Mouse (Mus musculus): ENCODE results near the gene Rbm47. TPM values are rescaled to one million over a fixed set of nuclear protein-coding genes. Genes with fewer than 3 reads are reported as not detected.

Gene Rbm47
- total RNA-seq, 2 experiments from 2014 or later = 0.71 to 3.8 TPM

DNA sequence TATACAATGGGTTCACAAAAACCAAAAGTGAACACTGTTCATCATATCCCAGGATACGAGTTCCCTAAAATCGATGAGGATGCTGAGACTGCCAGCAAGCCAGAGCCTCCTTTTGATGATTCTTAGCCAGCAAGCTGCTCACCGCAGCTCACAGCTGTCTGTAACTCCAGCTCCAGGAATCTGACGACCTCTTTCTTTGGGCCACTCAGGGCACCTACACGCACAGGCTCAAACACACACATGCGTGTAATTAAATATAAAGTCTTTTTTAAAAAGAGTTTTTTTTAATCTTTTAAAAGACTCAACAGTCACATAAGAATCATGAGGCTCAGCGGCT, 103.8 kb downstream of the Rbm47 start:
- DNase-seq (ENCODE audit: low spot score in 2 of 2) = no peak

- no peak for DNase-seq (ENCODE audit: low spot score in 2 of 2)
Measured at GRCm38 (mm10) chr5:66068068-66068920, 104.6 kb downstream of the Rbm47 start.

DNA sequence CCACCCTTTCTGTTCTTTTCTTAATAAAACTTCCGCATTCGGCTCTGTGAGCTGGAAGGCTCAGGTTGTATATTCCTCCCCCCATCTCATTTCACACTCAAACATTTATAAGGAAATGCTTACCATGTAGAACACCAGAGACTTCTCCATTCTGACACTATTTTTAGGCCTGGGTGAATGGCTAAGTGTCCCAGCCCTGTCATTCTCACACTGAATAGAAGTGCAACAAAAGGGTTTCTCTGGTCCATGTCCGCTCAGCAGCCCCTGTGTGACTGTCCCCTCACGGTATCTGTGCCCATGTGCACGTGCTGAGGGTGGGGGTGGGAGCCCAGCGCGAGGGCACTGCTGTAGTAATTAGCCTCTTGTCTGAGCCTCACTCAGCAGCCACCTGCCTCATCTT, 105.7 kb downstream of the Rbm47 start:
- DNase-seq (ENCODE audit: low spot score in 2 of 2) = no peak

- DNase-seq (ENCODE audit: low spot score in 2 of 2) = no peak
Measured at GRCm38 (mm10) chr5:66062930-66063220, 110.0 kb downstream of the Rbm47 start.

GRCm38 (mm10) chr5:66062046-66062929, 110.6 kb downstream of the Rbm47 start:
- DNase-seq (ENCODE audit: low spot score in 2 of 2) = no peak

GRCm38 (mm10) chr5:66061667-66062045, 111.3 kb downstream of the Rbm47 start:
- no peak for DNase-seq (ENCODE audit: low spot score in 2 of 2)

DNA sequence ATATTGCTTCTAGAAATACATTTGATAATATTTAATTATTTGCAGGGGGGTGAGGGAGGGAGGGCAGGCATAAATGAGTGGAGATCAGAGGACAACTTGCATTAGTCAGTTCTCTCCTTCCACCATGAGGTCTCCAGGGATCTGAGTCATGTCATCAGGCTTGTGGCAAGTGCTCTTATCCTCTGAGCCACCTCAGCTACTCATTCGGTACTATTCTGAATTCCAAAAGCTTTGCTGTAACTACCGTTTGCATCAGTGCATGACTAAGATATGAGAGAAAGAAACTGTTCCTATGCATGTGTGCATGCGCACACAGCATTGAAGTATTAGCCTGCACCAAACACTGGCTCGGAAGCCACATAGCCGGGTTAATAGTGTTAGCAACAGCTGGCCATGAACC, 114.1 kb downstream of the Rbm47 start:
- DNase-seq (ENCODE audit: low spot score in 2 of 2) = no peak

DNA sequence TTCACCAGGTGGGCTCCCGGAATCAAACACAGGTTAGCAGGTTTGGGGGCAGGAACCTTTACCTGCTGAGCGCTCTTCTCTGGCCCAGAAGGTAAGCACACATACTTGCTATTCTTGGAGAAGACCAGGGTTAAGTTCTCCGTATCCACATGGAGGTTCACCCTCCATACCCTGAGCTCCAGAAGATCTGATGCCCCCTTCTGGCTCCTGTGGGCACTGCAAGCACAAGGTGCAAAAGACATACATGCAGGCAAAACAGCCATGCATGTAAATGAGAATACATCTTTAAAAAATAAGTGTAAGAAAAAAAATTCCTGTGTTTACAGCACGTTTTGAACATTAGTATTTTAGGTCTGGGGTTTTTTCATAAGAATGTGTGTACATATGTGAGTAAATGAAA, 116.2 kb downstream of the Rbm47 start:
- DNase-seq (ENCODE audit: low spot score in 2 of 2) = no peak

DNA sequence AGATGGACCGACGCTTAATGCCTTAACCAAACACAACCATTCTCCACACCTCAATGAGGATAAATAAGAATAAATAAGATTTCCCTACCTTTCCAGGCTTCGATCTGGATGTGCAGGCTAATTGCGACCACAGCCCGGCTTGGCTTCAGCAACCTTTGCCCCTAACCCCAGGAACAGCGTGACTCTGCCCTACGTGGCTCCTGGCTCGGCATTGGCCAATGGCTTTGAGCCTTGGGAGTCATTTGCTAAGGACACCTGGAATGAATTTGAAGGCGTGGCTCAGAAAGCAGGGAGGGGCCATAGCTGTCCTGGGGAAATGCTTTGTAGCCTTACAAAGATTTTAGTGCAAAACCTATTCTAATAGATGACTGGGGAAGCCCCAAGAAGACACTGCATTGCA, 118.5 kb downstream of the Rbm47 start:
- no peak for DNase-seq (ENCODE audit: low spot score in 2 of 2)

GRCm38 (mm10) chr5:66052777-66053548, 120.0 kb downstream of the Rbm47 start:
- no peak for DNase-seq (ENCODE audit: low spot score in 2 of 2)

- DNase-seq (ENCODE audit: low spot score in 2 of 2) = no peak
Measured at GRCm38 (mm10) chr5:66050841-66051240, 122.1 kb downstream of the Rbm47 start.

- DNase-seq (ENCODE audit: low spot score in 2 of 2) = no peak
Measured at GRCm38 (mm10) chr5:66046356-66046755, 126.6 kb downstream of the Rbm47 start.

- DNase-seq (ENCODE audit: low spot score in 2 of 2) = no peak
Measured at GRCm38 (mm10) chr5:66043897-66044296, 129.0 kb downstream of the Rbm47 start.

- no peak for DNase-seq (ENCODE audit: low spot score in 2 of 2)
Measured at GRCm38 (mm10) chr5:66042651-66043340, 130.1 kb downstream of the Rbm47 start.

DNA sequence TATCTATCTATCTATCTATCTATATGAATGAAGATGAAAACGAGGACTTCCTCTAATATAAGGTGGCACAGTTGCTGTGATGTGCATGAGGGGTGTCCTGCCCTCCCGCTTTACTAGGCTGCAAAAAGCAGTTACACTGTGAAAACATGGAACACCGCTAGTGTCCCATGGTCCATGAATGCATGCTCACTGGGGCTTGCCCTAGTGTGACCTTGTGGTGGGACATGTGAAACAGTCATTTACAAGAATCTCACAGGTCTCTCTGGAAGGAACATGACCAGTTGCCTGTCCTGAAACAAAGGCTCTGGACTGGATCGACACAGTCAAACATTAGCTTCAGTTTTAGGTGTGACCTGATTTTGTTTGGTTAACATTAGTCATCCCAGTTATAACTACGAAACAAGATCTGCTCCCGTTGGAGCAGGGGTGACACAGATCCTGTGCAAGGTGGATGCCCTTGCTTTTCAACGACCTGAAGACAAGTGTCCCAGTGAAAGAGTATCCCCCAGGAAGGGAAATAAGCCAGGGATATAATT, 132.1 kb downstream of the Rbm47 start:
- DNase-seq (ENCODE audit: low spot score in 2 of 2) = no peak

DNA sequence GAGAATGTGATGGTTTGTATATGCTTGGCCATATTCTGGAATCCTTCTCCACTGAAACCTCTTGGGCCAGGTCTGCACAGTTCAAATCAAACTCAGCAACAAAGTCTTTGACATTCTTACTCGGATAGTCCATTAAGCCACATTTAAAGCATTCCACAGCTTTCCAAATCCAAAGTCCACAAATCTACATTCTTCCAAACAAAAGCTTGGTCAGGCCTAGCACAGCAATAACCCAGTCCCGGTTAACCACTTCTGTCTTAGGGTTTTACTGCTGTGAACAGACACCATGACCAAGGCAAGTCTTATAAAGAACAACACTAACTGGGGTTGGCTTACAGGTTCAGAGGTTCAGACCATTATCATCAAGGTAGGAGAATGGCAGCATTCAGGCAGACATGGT, 133.1 kb downstream of the Rbm47 start:
- no peak for DNase-seq (ENCODE audit: low spot score in 2 of 2)

DNA sequence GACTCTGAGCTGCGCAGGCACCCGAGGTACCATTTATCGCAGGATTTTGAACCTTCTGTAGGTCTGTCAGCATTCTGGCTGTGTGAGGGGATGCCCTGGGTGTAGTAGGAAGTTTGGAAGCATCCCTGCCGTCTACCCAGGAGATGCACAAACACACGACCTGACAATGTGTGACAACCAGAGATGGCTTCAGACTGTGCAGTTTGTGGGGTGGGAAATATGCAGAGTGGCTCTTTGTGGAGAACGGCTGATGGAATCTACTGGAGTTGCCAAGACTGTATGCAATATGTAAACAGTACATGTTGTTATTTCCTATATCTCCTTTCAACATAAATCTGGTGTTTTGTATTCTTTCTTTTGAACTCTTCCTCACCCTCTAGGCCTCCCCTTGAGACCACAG, 135.9 kb downstream of the Rbm47 start:
- no peak for DNase-seq (ENCODE audit: low spot score in 2 of 2)

DNA sequence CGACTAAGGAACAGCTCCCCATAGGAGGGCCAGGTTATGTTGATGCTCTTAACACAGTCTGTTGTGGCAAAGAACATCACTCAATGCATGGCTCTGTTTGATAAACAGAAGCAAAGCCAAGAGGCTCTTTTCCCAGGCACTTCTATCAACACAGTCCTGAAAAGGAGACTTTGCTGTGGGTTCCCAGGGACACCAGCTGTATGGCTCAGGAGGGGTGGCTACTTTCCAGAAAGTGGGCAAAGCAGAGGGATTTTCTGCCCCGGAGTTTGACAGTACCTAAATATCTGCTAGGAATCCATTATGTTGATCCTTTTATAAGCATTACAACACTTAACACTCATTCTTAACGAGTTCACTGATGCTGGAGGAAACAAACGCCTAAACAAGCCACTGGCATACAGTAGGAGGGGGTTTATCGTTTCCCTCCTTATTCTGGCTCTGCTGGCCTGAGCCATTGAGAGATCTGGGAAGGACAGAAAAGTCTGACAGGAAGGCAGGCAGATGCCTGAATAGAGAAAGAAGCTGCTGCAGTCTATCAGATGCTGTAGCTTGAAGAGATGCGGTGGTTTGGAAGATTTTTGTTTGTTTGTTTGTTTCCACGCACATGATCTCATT, 136.4 kb downstream of the Rbm47 start:
- DNase-seq (ENCODE audit: low spot score in 2 of 2) = no peak

GRCm38 (mm10) chr5:66034375-66035195, 138.3 kb downstream of the Rbm47 start:
- no peak for DNase-seq (ENCODE audit: low spot score in 2 of 2)

GRCm38 (mm10) chr5:66032826-66033225, 140.1 kb downstream of the Rbm47 start:
- DNase-seq (ENCODE audit: low spot score in 2 of 2) = no peak
